Mouse (Mus musculus): ENCODE results near the gene Aldh4a1. TPM values are rescaled to one million over a fixed set of nuclear protein-coding genes. Genes with fewer than 3 reads are reported as not detected.

Aldh4a1 gene
- total RNA-seq, 1 experiment: 63.5 TPM

DNA sequence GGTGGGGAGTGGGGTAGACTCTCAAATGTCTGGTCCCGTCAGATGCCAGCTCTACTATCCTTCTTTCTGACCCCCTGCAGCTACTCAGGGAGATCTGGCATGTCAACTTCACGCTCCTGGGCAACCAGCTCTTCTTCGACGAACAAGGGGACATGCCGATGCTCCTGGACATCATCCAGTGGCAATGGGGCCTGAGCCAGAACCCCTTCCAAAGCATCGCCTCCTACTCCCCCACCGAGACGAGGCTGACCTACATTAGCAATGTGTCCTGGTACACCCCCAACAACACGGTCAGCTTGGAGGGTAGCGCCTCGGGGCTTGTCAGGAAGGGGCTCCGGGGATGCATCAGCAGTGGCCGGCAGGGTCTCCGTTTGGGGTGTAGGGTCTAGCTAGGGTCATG, 39.2 kb downstream of the Aldh4a1 start:
- TF ChIP-seq MAFK (IDR thresholded peaks at IDR 0.05; ENCODE audit: insufficient read depth, low read depth, low read length): no peak
- no peak for TF ChIP-seq HCFC1 (IDR thresholded peaks at IDR 0.05; ENCODE audit: borderline replicate concordance, insufficient read depth, low read length)
- TF ChIP-seq CHD2 (IDR thresholded peaks at IDR 0.05; ENCODE audit: low read depth, low read length): no peak
- no peak for TF ChIP-seq ZC3H11A (IDR thresholded peaks at IDR 0.05; ENCODE audit: borderline replicate concordance, low read depth, low read length)
- no peak for TF ChIP-seq ZNF384 (IDR thresholded peaks at IDR 0.05; ENCODE audit: low read depth, low read length)

DNA sequence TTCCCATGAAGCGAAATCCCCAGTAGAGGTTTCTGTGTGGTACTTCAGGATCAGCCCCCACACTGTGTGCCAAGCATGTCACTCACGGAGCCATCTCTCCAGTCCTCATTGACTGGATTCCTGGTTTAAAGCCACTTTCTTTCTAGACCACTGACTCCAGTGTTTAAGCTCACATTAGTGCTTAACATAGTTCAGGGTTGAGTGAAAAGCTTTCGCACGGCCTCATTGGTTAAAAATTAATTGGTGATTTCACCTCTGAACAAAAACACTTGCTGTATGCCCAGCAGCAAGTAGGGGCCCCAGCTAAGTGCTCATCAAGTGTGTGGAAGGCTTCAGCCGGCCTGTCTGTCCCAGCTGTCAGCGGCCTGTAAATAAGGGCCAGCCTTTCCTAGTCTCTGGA, 45.0 kb downstream of the Aldh4a1 start:
- H3K27ac ChIP-seq (ENCODE audit: insufficient read depth, low read depth, low read length, poor library complexity, severe bottlenecking): no peak overlapping the region
- no peak overlapping the region for H3K9ac ChIP-seq (ENCODE audit: insufficient read depth, low read depth, low read length, poor library complexity, severe bottlenecking)
- DNase-seq (ENCODE audit: low read depth, low spot score): no peak
- no peak overlapping the region for H3K4me3 ChIP-seq (ENCODE audit: insufficient read depth in 1 of 2, low read depth in 1 of 2, low read length in 2 of 2, poor library complexity in 1 of 2, severe bottlenecking in 1 of 2)
- H3K9me3 ChIP-seq (ENCODE audit: control insufficient read depth, insufficient read depth, low read depth, low read length): no peaks in the 10 kb centered on the region
- peaks cover 0 to 6% of the 10 kb centered on the region in 2 experiments; a peak in 1 of 4 replicates for H3K4me1 ChIP-seq (ENCODE audit: control insufficient read depth in 2 of 2, insufficient read depth in 2 of 2, low read length in 2 of 2, poor library complexity in 1 of 2)
- H3K36me3 ChIP-seq (ENCODE audit: control insufficient read depth, insufficient read depth, low read length, poor library complexity, severe bottlenecking): no peaks in the 10 kb centered on the region
- TF ChIP-seq ZNF384 (IDR thresholded peaks at IDR 0.05; ENCODE audit: low read depth, low read length) (no peak), MAFK (IDR thresholded peaks at IDR 0.05; ENCODE audit: insufficient read depth, low read depth, low read length) (no peak), HCFC1 (IDR thresholded peaks at IDR 0.05; ENCODE audit: borderline replicate concordance, insufficient read depth, low read length) (no peak), CHD2 (IDR thresholded peaks at IDR 0.05; ENCODE audit: low read depth, low read length) (no peak), ZC3H11A (IDR thresholded peaks at IDR 0.05; ENCODE audit: borderline replicate concordance, low read depth, low read length) (no peak)
- in situ Hi-C loops (cut with MboI; ENCODE audit: low sequenced_read_pairs in 2 of 2, unreplicated experiment in 2 of 2): no loop called here

More for the DNA sequence above, 39.2 kb downstream of the Aldh4a1 start:
- Histone ChIP-seq H3K27ac (ENCODE audit: insufficient read depth, low read depth, low read length, poor library complexity, severe bottlenecking) (no peak overlapping the region), H3K36me3 (ENCODE audit: control insufficient read depth, insufficient read depth, low read length, poor library complexity, severe bottlenecking) (no peaks in the 10 kb centered on the region), H3K4me1 (ENCODE audit: control insufficient read depth in 2 of 2, insufficient read depth in 2 of 2, low read length in 2 of 2, poor library complexity in 1 of 2) (no peaks in the 10 kb centered on the region), H3K9ac (ENCODE audit: insufficient read depth, low read depth, low read length, poor library complexity, severe bottlenecking) (no peak overlapping the region), H3K4me3 (ENCODE audit: insufficient read depth in 1 of 2, low read depth in 1 of 2, low read length in 2 of 2, poor library complexity in 1 of 2, severe bottlenecking in 1 of 2) (no peak overlapping the region), H3K9me3 (ENCODE audit: control insufficient read depth, insufficient read depth, low read depth, low read length) (no peaks in the 10 kb centered on the region)
- in situ Hi-C loops (cut with MboI; ENCODE audit: low sequenced_read_pairs in 2 of 2, unreplicated experiment in 2 of 2): no loop called here
- no peak for DNase-seq (ENCODE audit: low read depth, low spot score)

DNA sequence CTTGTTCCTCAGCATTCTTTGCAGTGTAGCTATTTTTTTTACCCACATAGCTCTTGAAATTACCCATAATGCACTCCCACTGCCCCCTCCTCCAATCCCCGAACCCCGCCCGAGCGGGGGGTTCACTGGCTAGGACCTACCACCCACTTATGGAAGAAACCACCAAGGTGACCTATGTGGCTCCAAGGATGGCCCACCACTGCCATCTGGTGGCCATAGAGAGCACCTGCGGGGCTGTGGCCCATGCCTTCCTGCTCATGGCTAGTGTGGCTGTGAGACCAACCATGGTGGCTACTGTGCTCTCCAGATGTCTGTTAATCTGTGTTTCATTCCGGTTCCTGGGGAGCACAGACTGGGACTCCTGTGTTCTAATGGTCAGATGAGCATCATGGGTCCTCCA, 47.2 kb downstream of the Aldh4a1 start:
- TF ChIP-seq ZC3H11A (IDR thresholded peaks at IDR 0.05; ENCODE audit: borderline replicate concordance, low read depth, low read length) (peak; percentile 94), ZNF384 (IDR thresholded peaks at IDR 0.05; ENCODE audit: low read depth, low read length) (no peak), CHD2 (IDR thresholded peaks at IDR 0.05; ENCODE audit: low read depth, low read length) (no peak), MAFK (IDR thresholded peaks at IDR 0.05; ENCODE audit: insufficient read depth, low read depth, low read length) (no peak), HCFC1 (IDR thresholded peaks at IDR 0.05; ENCODE audit: borderline replicate concordance, insufficient read depth, low read length) (0 out of 2 replicates have a peak, but pooled peaks have one; percentile 28)
- Histone ChIP-seq H3K36me3 (ENCODE audit: control insufficient read depth, insufficient read depth, low read length, poor library complexity, severe bottlenecking) (no peaks in the 10 kb centered on the region), H3K4me1 (ENCODE audit: control insufficient read depth in 2 of 2, insufficient read depth in 2 of 2, low read length in 2 of 2, poor library complexity in 1 of 2) (peaks cover 0 to 6% of the 10 kb centered on the region in 2 experiments; a peak in 1 of 4 replicates), H3K9ac (ENCODE audit: insufficient read depth, low read depth, low read length, poor library complexity, severe bottlenecking) (no peak overlapping the region), H3K4me3 (ENCODE audit: insufficient read depth in 1 of 2, low read depth in 1 of 2, low read length in 2 of 2, poor library complexity in 1 of 2, severe bottlenecking in 1 of 2) (no peak overlapping the region), H3K27ac (ENCODE audit: insufficient read depth, low read depth, low read length, poor library complexity, severe bottlenecking) (no peak overlapping the region), H3K9me3 (ENCODE audit: control insufficient read depth, insufficient read depth, low read depth, low read length) (no peaks in the 10 kb centered on the region)
- in situ Hi-C loops (cut with MboI; ENCODE audit: low sequenced_read_pairs in 2 of 2, unreplicated experiment in 2 of 2): no loop called here
- DNase-seq (ENCODE audit: low read depth, low spot score): peak; percentile 82

DNA sequence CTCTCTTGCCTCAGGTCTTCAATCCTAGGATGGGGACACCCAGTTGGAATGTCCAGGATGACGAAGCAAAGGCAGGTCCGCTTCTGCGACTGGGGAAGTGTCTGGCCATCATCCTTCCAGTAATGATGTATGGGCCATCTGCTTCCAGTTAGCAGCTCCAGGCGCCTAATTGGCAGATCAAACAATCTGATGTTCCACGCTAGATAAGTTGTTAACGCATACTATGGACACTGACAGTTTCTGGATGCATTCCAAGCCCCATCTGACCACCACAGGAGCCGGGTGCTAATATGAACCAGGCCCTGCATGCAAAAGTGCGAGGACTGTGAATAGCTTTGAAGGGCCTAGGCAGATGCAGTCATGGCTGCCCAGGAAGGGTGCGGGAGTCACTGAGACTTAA, 53.0 kb downstream of the Aldh4a1 start:
- no peak for DNase-seq (ENCODE audit: low read depth, low spot score)
- no peaks in the 10 kb centered on the region for H3K36me3 ChIP-seq (ENCODE audit: control insufficient read depth, insufficient read depth, low read length, poor library complexity, severe bottlenecking)
- no peak overlapping the region for H3K4me3 ChIP-seq (ENCODE audit: insufficient read depth in 1 of 2, low read depth in 1 of 2, low read length in 2 of 2, poor library complexity in 1 of 2, severe bottlenecking in 1 of 2)
- TF ChIP-seq MAFK (IDR thresholded peaks at IDR 0.05; ENCODE audit: insufficient read depth, low read depth, low read length) (no peak), ZC3H11A (IDR thresholded peaks at IDR 0.05; ENCODE audit: borderline replicate concordance, low read depth, low read length) (no peak), ZNF384 (IDR thresholded peaks at IDR 0.05; ENCODE audit: low read depth, low read length) (no peak), HCFC1 (IDR thresholded peaks at IDR 0.05; ENCODE audit: borderline replicate concordance, insufficient read depth, low read length) (no peak), CHD2 (IDR thresholded peaks at IDR 0.05; ENCODE audit: low read depth, low read length) (no peak)
- no peak overlapping the region for H3K9ac ChIP-seq (ENCODE audit: insufficient read depth, low read depth, low read length, poor library complexity, severe bottlenecking)
- no peaks in the 10 kb centered on the region for H3K9me3 ChIP-seq (ENCODE audit: control insufficient read depth, insufficient read depth, low read depth, low read length)
- in situ Hi-C loops (cut with MboI; ENCODE audit: low sequenced_read_pairs in 2 of 2, unreplicated experiment in 2 of 2): no loop called here
- H3K27ac ChIP-seq (ENCODE audit: insufficient read depth, low read depth, low read length, poor library complexity, severe bottlenecking): no peak overlapping the region
- no peaks in the 10 kb centered on the region for H3K4me1 ChIP-seq (ENCODE audit: control insufficient read depth in 2 of 2, insufficient read depth in 2 of 2, low read length in 2 of 2, poor library complexity in 1 of 2)
